Mouse (Mus musculus) limb, embryonic 10.5 days (tissue): ENCODE measurements at regions not wholly inside any gene's neighbourhood (a gene's known extent, or its start where the extent isn't known, plus 50 kb on each side); places are given as distances from the start of the nearest gene placed in this dataset.
"Not testable (repeated sequence)": the region's sequence is repeated elsewhere in the genome, so short reads cannot be mapped to it uniquely, and the experiment has no call there.

ENCODE experiments used
- DNase-seq: peaks from one replicate; pipeline ENCODE4 v3.0.0-alpha.2; 2017; ENCODE audit warnings: low spot score
- H3K27ac ChIP-seq: fragments of 300-500 bp; sonication (generic); 2 replicates; pipeline ENCODE4 v1.5.1; 2016; ENCODE audit warnings: mild to moderate bottlenecking
- H3K27me3 ChIP-seq: fragments of 300-500 bp; sonication (generic); 2 replicates; pipeline ENCODE4 v1.6.1; 2016; ENCODE audit warnings: low read depth, mild to moderate bottlenecking; ENCODE audit not compliant: poor library complexity, severe bottlenecking
- H3K36me3 ChIP-seq: fragments of 300-500 bp; sonication (generic); 2 replicates; pipeline ENCODE4 v1.6.1; 2016; ENCODE audit warnings: mild to moderate bottlenecking, moderate library complexity
- H3K4me1 ChIP-seq: fragments of 300-500 bp; sonication (generic); 2 replicates; pipeline ENCODE4 v1.6.1; 2016
- H3K4me3 ChIP-seq: fragments of 300-500 bp; sonication (generic); 2 replicates; pipeline ENCODE4 v1.5.1; 2016; ENCODE audit warnings: mild to moderate bottlenecking, moderate library complexity
- H3K9me3 ChIP-seq: fragments of 300-500 bp; sonication (generic); replicated peaks from 2 replicates; pipeline ENCODE4 v1.6.1; 2016; ENCODE audit warnings: mild to moderate bottlenecking
- WGBS: fragments of 180-500 bp; shearing (Covaris S2); methylation state at CpG from one replicate; pipeline ENCODE4 v1.1.7; 2016; 5-methylcytosine and 5-hydroxymethylcytosine counted together

- Histone ChIP-seq H3K27ac (no peak overlapping the region), H3K9me3 (no peaks in the 10 kb centered on the region), H3K27me3 (no peaks in the 10 kb centered on the region), H3K4me1 (no peaks in the 10 kb centered on the region), H3K4me3 (no peak overlapping the region), H3K36me3 (no peaks in the 10 kb centered on the region)
- DNase-seq = no peak
- 87% methylated on average over 2 of the region's 2 CpGs for WGBS
Measured at GRCm38 (mm10) chr1:43292561-43292960, 95.8 kb upstream of the Fhl2 start.

GRCm38 (mm10) chr1:43294221-43295012 lies 97.6 kb upstream of the Fhl2 start:
- H3K9me3 ChIP-seq = no peaks in the 10 kb centered on the region
- no peaks in the 10 kb centered on the region for H3K36me3 ChIP-seq
- WGBS = 90% methylated on average over 11 of the region's 11 CpGs
- no peaks in the 10 kb centered on the region for H3K4me1 ChIP-seq
- no peaks in the 10 kb centered on the region for H3K27me3 ChIP-seq
- no peak overlapping the region for H3K4me3 ChIP-seq
- H3K27ac ChIP-seq = no peak overlapping the region
- no peak for DNase-seq

DNA sequence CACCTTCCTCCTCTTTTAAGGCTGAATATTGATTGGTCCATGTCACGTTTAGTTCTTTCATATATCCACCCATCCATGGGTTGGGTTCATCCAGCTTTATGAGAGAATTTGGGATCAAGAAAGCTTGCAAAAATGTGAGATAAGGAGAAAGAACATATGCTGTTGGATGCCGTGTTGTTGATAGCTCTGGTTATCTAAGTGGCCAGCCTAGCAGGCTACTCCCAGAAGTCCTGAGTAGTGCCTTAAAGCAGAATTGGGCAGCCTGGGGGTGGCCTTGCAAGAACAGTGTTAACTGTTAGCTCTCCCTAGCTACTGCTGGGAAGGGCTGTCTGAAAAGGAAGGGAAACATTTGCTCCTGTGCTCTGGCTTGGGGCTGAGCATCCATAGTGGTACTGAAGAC lies 100.8 kb upstream of the Fhl2 start:
- DNase-seq = no peak
- 73% methylated on average over 2 of the region's 2 CpGs for WGBS
- peaks cover 10% of the 10 kb centered on the region for H3K4me1 ChIP-seq
- no peaks in the 10 kb centered on the region for H3K9me3 ChIP-seq
- no peak overlapping the region for H3K27ac ChIP-seq
- no peaks in the 10 kb centered on the region for H3K27me3 ChIP-seq
- H3K4me3 ChIP-seq = no peak overlapping the region
- H3K36me3 ChIP-seq = no peaks in the 10 kb centered on the region

- no peak for DNase-seq
- Histone ChIP-seq H3K4me3 (no peak overlapping the region), H3K36me3 (no peaks in the 10 kb centered on the region), H3K27me3 (no peaks in the 10 kb centered on the region), H3K9me3 (no peaks in the 10 kb centered on the region), H3K4me1 (peaks cover 12% of the 10 kb centered on the region), H3K27ac (no peak overlapping the region)
- 86% methylated on average over 3 of the region's 3 CpGs for WGBS
Measured at GRCm38 (mm10) chr1:43298746-43299145, 102.0 kb upstream of the Fhl2 start.

GRCm38 (mm10) chr1:43299490-43300302 lies 102.9 kb upstream of the Fhl2 start:
- no peak for DNase-seq
- Histone ChIP-seq H3K4me3 (no peak overlapping the region), H3K36me3 (no peaks in the 10 kb centered on the region), H3K4me1 (peaks cover 12% of the 10 kb centered on the region), H3K27ac (no peak overlapping the region), H3K27me3 (no peaks in the 10 kb centered on the region), H3K9me3 (no peaks in the 10 kb centered on the region)
- 65% methylated on average over 7 of the region's 7 CpGs for WGBS

DNA sequence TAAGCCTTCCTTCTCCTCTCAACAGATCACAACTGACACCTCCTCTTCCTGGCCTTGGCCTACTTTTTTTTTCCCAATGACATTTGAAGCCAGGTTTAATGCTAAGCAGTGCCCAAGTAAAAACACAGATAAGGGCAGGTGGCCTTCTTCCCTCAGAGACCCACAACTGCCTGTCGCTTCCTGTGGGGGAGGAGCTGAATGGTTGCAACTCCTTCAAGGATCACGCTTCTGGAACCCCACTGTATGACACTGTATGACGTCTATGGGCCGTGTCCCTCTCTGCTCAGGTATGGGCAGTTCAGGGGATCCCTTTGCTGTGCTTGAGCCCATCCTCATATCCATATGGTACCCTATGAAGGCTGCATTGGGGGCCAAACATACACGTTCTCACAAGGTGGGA lies 103.9 kb upstream of the Fhl2 start:
- no peaks in the 10 kb centered on the region for H3K36me3 ChIP-seq
- 87% methylated on average over 5 of the region's 5 CpGs for WGBS
- no peak overlapping the region for H3K4me3 ChIP-seq
- no peaks in the 10 kb centered on the region for H3K27me3 ChIP-seq
- no peak for DNase-seq
- peaks cover 12% of the 10 kb centered on the region for H3K4me1 ChIP-seq
- no peaks in the 10 kb centered on the region for H3K9me3 ChIP-seq
- no peak overlapping the region for H3K27ac ChIP-seq

DNA sequence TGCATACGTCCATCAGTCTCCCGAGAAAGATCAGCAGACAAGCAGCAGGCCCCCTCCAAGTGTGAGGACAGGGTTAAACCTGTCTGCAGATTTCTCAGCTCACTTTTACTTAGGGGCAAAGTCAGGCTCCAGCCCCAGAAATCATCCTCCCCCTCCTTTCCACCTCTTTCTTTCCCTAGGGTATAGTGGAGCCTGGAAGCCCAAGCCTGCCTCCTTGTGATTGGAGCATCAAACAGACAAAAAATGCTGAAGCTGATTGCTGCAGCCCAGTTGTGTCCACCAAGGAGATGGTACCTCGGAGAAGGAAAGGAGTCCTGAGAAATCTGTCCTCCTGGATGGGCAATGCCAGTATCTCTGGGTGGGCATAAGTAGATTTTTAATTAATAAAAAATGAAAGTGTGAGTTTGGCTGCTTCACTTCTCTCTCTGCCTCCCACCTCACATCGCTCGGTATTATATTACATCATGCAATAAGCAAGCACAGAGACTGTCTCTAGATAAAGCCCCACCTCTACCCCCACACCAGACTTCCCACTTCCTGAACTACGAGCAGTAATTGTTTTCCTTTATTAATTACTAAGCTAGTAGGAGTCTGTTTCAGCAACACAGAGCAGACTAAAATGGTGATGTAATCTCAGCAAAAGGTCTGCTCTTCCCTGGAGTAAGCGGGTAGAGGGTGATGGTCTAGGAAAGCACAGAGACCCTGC lies 105.2 kb upstream of the Fhl2 start:
- Histone ChIP-seq H3K9me3 (no peaks in the 10 kb centered on the region), H3K4me3 (no peak overlapping the region), H3K27ac (no peak overlapping the region), H3K36me3 (no peaks in the 10 kb centered on the region), H3K27me3 (no peaks in the 10 kb centered on the region), H3K4me1 (peaks cover 12% of the 10 kb centered on the region)
- DNase-seq = no peak
- whole genome bisulfite sequencing = 80% methylated on average over 7 of the region's 7 CpGs

- Histone ChIP-seq H3K27me3 (no peaks in the 10 kb centered on the region), H3K27ac (no peak overlapping the region), H3K36me3 (no peaks in the 10 kb centered on the region), H3K4me3 (no peak overlapping the region), H3K4me1 (peaks cover 12% of the 10 kb centered on the region), H3K9me3 (no peaks in the 10 kb centered on the region)
- 82% methylated on average over 7 of the region's 7 CpGs for WGBS
- DNase-seq = no peak
Measured at GRCm38 (mm10) chr1:43302657-43303056, 105.9 kb upstream of the Fhl2 start.

DNA sequence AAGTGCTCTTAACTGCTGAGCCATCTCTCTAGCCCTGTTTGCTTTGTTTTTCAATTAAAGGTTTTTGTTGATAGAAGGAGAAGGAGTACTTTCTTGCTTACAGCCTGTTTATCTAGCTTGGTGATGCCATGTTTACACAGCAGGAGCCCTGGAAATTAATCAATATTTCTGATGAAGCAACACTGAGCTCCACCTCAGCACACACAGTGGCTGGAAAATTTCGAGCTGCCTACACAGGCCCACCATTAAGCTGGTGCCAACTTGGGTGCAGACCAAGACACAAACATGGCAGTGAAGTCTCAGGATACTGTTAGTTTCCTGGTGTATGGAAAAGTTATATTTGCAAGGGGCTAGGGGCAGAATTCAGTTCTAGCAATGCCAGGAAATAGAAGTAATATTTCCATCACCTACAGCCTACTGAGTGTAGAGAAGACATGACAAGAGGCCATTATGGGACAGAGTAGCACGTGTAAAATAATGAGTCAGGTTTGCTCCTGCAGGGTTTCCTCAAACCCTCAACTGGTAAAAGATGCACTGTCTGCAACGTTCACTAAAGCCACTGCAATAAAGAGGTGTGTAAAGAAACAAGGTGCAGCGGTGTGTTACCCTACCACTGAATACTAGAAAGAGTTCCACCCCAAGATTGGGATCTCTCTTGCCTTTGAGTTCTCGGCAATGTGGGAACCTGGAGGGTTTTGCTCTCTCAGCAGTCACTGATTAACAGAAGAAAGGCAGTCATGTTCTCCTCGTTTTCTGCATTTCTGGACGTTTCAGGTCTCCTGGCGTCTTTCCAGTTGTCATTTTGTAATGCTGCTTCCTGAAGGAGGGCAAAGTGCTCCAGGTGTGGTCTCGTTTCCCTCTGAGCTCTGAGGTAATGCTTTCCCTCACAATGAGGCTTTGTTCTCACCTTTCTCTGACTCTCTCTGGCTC lies 108.8 kb upstream of the Fhl2 start:
- no peak overlapping the region for H3K27ac ChIP-seq
- H3K27me3 ChIP-seq = no peaks in the 10 kb centered on the region
- H3K4me1 ChIP-seq = peaks cover 17% of the 10 kb centered on the region
- no peaks in the 10 kb centered on the region for H3K36me3 ChIP-seq
- WGBS = 73% methylated on average over 9 of the region's 9 CpGs
- no peak overlapping the region for H3K4me3 ChIP-seq
- no peaks in the 10 kb centered on the region for H3K9me3 ChIP-seq
- DNase-seq = no peak

- no peaks in the 10 kb centered on the region for H3K9me3 ChIP-seq
- 70% methylated on average over 16 of the region's 16 CpGs for WGBS
- DNase-seq = no peak
- no peaks in the 10 kb centered on the region for H3K27me3 ChIP-seq
- no peaks in the 10 kb centered on the region for H3K36me3 ChIP-seq
- H3K27ac ChIP-seq = peak overlapping the region; percentile 79
- peaks cover 16% of the 10 kb centered on the region for H3K4me1 ChIP-seq
- H3K4me3 ChIP-seq = no peak overlapping the region
Measured at GRCm38 (mm10) chr1:43310711-43311695, 114.2 kb upstream of the Fhl2 start.

- H3K27ac ChIP-seq, H3K27me3 ChIP-seq, H3K4me1 ChIP-seq, H3K36me3 ChIP-seq, H3K4me3 ChIP-seq, H3K9me3 ChIP-seq, DNase-seq: not testable (repeated sequence)
- 89% methylated on average over 12 of the region's 12 CpGs for WGBS
Measured at GRCm38 (mm10) chr1:43316331-43316730, 119.5 kb upstream of the Fhl2 start.
